Mouse (Mus musculus): ENCODE results near the gene C9.

The C9 gene

GRCm38 (mm10) chr15:6483561-6483960 is 38.4 kb downstream of the C9 start:
- no peak for DNase-seq (ENCODE audit: low spot score)

DNA sequence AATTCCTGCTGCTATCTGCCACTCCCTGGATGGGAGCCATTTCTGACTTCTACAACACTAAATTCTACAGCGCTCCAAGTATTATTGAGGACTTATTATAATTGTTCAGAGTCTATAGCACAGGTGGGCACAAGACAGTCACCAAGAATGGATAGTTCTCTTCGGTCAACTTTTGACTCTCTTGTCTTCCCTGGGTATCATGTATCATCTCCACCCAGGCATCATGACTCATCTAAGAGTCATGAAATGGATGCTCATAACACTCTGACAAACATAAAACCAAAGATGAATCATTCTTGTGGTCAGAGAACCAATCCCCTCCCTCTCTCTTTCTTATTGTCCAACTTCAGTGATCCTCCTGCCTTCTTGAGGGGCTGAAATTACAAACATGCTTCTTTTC is 47.3 kb downstream of the C9 start:
- no peak for DNase-seq (ENCODE audit: low spot score)

- no peak for DNase-seq (ENCODE audit: low spot score)
These were observed 53.4 kb downstream of the C9 start for GRCm38 (mm10) chr15:6498396-6499070.

DNA sequence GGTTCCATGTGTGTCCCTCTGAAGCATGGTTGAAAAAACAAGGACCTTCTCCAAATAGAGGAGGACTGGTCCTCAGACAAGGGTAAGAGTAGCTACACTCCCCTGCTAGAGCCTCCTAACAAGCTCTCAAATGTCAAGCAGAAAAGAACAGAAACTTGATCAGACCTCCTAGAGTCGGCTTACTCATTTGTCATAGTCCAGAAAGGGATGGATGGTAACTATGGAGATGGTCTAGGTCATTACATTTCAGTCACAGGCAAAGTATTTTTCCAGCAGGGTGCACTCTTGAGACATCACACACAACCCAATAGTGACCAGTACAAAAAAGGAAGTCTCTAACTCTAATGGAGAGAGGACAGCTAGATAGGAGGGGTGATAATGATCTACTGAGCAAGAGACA is 55.7 kb downstream of the C9 start:
- peak; percentile 67 for DNase-seq (ENCODE audit: low spot score)

GRCm38 (mm10) chr15:6517525-6517924 is 72.4 kb downstream of the C9 start:
- DNase-seq (ENCODE audit: low spot score) = no peak

GRCm38 (mm10) chr15:6519417-6520255 is 74.5 kb downstream of the C9 start:
- DNase-seq (ENCODE audit: low spot score) = no peak

DNA sequence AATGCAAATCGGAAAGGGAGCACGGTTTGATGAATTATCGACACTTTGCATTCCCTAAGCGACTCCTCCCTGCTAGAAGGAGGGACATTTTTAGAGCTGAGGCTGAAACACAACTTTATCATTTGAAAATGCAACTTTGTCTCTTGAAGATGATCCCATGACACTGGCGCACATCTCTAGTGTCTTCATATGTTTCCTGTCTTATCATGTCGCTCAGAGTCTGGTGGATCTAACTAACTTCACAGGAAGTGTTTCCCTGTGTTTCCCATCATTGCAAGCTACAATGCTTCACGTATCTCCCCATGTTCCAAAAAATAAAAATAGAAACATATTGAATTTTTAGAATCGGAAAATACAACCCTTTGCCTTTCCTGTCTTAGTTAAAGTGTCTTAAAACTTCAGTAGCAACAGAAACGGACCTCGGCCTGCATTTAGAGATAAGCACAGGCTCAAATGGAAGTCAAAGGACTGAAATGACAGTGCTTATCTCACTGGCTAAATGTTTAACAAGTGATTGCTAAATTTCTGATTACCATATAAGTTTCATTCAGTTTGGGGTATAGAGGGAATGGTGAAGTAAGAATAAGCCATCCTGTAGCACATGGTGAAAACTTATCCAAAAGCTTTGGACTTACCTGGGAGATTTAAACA is 75.5 kb downstream of the C9 start:
- DNase-seq (ENCODE audit: low spot score) = no peak

DNA sequence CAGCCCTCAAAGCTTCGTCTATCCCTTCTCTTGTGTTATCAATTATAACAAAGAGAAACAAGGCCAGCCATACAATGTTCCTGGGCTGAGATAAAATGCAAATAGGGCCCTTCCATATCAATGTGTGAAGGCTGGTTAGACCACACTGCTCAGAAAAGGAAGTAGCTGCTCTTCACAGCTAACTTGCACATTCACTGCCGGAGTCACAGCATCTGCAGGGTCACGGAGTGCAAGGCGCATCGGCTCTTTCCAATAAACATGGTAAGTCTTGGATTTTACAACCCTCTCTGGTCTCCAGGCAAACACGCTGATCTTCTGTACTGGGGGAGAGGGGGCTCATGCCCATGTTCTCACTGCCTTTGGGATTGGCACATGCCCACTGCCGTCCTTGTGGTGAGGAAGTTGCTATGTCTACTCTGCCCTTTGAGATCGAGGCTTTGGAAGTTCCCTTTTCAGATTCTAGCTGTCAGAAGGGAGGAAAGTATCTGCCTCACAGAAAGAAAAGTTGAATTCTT is 77.6 kb downstream of the C9 start, which contains the start of gene Fyb:
TSS of gene Fyb (plus strand) at position 201 of the 515 bp plus-strand sequence.
- DNase-seq (ENCODE audit: low spot score) = peak; percentile 10

DNA sequence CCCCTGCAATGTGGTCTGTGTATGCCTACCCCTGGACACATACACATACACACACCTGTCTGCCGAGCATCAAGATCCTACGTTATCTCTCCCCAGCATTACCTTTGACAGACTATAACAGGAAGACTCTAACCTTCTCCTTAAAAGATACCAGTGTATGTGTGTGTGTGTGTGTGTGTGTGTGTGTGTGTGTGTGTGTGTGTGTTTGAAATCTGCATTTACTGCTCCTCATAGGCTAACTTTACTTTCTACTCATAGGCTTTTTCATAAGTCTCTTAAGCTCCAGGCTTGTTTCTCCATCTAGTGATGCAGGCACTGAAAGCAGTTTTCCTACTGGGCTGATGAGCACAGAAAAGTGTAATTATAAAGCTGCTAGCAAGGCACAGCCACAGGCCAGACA is 79.7 kb downstream of the C9 start:
- DNase-seq (ENCODE audit: low spot score) = no peak

DNA sequence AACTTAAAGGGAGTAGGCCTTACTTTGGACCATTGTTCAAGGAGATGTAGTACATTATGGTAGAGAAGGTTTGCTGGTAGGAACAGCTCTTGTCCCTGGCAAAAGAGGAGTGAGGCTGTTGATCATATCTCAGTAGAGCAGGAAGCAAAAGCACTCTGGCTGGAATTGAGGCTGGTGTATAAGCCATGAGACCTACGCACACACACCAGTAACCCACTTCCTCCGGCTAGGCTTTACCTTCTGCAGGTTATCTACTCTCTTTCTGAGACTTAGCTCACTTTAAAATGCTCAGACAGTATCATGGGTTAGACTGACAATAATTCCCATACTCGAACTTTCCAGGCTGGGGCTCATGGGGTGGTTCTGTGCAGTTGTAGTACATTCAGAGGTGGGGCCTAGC is 80.3 kb downstream of the C9 start:
- DNase-seq (ENCODE audit: low spot score) = no peak

DNA sequence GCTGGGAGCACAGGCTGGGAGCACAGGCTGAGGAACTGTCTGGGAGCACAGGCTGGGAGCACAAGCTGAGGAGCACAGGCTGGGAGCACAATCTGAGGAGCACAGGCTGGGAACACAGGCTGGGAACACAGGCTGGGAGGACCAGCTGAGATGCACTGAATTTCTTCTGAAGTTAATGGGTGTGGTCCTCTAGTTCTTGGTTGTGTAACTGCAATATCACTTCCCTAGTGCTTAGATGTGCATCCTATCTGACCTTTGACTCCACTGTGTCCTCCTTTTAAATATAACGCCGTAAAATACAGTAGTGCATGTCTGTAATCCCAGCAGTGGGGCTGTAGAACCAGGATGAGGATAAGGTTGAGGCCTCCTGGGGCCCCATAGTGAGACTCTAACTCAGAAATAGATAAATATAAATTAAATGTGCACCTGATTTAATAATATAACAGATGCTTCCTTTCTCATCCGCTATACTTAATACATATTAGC is 88.8 kb downstream of the C9 start:
- no peak for DNase-seq (ENCODE audit: low spot score)

DNA sequence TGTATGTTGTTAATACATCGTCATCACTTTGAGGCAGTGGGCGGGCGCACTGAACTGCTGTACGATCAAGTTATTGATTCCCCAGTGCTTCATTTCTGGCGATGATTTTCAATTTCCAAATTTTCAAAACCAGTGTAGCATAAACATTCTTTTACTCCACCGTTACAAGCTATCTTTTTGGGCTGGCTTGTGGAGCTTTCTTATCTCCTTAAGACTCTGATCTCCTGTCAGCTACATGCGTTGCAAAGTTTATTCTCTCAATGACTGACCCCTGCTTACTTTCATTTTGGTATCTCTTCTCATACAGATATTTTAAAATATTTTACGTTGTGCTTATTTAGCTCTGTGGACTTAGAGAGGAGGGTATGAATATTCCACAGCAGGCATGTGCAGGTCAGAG is 89.5 kb downstream of the C9 start:
- DNase-seq (ENCODE audit: low spot score) = no peak

- no peak for DNase-seq (ENCODE audit: low spot score)
These were observed 94.7 kb downstream of the C9 start for GRCm38 (mm10) chr15:6539639-6540338.
